Mouse (Mus musculus): ENCODE results near the gene Filip1l. TPM values are rescaled to one million over a fixed set of nuclear protein-coding genes. Genes with fewer than 3 reads are reported as not detected.

Gene Filip1l
- total and polyA plus RNA-seq, 2 experiments from 2014 or later, result 1.3 to 1.7 TPM

DNA sequence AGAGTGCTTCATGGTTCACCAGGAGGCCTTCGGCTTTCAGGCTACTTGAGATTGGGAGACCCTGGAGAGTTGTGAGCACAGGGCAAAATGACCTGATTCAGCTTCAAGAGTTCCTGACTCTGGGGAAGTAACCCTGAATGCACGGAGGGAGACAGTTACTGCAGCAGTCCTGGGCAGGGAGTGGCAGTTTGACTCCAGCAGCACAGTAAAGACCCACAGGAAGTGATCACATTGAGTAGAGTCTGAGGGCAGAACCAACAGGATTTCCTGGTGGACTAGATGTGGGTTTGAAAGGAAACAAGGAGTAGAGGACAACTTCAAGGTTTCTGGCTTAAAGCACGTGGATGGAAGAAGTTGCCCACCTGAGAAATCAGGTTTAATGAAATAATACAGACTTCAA is 81.7 kb downstream of the Filip1l start:
- Histone ChIP-seq H3K36me3 (ENCODE audit: insufficient read depth) (no peaks in the 10 kb centered on the region), H3K4me2 (ENCODE audit: low read depth) (no peak overlapping the region), H3K27me3 (ENCODE audit: insufficient read depth, low read length) (no peaks in the 10 kb centered on the region; the same call in 1 of the 2 replicates), H3K9ac (no peak overlapping the region), H3K4me1 (ENCODE audit: insufficient read depth) (0 out of 2 replicates have a peak, but pooled peaks cover 4% of the 10 kb centered on the region), H3K9me3 (ENCODE audit: low read length) (no peaks in the 10 kb centered on the region), H3K4me3 (ENCODE audit: low read depth, low read length) (no peak overlapping the region), H3K27ac (ENCODE audit: low read depth, low read length) (no peak overlapping the region)
- TF ChIP-seq CTCF (IDR thresholded peaks at IDR 0.05; ENCODE audit: low read depth), result no peak
- DNase-seq (no peak), ATAC-seq (no peak)
- 88% methylated on average over 3 of the region's 3 CpGs for WGBS

GRCm38 (mm10) chr16:57437523-57438287 is 84.8 kb downstream of the Filip1l start:
- no peak overlapping the region for H3K27ac ChIP-seq (ENCODE audit: low read depth, low read length)
- ATAC-seq, result peak; percentile 81
- WGBS, result 35% methylated on average over 11 of the region's 11 CpGs
- H3K36me3 ChIP-seq (ENCODE audit: insufficient read depth), result no peaks in the 10 kb centered on the region
- H3K4me2 ChIP-seq (ENCODE audit: low read depth), result 0 out of 2 replicates have a peak overlapping the region, but pooled peaks have one; percentile 3
- H3K27me3 ChIP-seq (ENCODE audit: insufficient read depth, low read length), result peaks cover 3% of the 10 kb centered on the region; the same call in 1 of the 2 replicates
- H3K4me3 ChIP-seq (ENCODE audit: low read depth, low read length), result no peak overlapping the region
- TF ChIP-seq CTCF (IDR thresholded peaks at IDR 0.05; ENCODE audit: low read depth), result no peak
- 0 out of 2 replicates have a peak, but pooled peaks cover 4% of the 10 kb centered on the region for H3K4me1 ChIP-seq (ENCODE audit: insufficient read depth)
- no peaks in the 10 kb centered on the region for H3K9me3 ChIP-seq (ENCODE audit: low read length)
- DNase-seq, result peak; percentile 20
- no peak overlapping the region for H3K9ac ChIP-seq

DNA sequence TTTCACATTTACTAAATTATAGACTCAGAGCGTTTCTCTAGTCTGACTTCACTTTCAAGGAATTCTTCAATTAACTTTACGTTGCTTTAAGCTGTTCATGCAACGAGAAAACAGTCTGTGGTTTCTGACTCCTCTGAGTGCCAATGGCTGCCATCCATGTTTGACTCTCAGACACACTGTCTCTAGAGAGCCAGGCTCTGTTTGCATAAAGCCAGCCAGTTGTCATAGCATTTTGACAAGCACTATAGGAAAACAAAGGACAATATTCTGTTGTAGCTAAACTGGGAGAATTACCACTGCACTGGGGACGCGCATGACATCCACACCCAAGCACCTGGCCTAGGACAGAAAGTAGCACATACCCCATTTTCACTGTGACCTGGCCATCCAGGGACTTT is 85.4 kb downstream of the Filip1l start:
- H3K4me2 ChIP-seq (ENCODE audit: low read depth), result 0 out of 2 replicates have a peak overlapping the region, but pooled peaks have one; percentile 3
- no peaks in the 10 kb centered on the region for H3K9me3 ChIP-seq (ENCODE audit: low read length)
- H3K4me1 ChIP-seq (ENCODE audit: insufficient read depth), result 0 out of 2 replicates have a peak, but pooled peaks cover 4% of the 10 kb centered on the region
- 0 out of 2 replicates have a peak, but pooled peaks cover 3% of the 10 kb centered on the region for H3K27me3 ChIP-seq (ENCODE audit: insufficient read depth, low read length)
- ATAC-seq, result peak; percentile 89
- H3K4me3 ChIP-seq (ENCODE audit: low read depth, low read length), result no peak overlapping the region
- WGBS, result 22% methylated on average over 5 of the region's 5 CpGs
- DNase-seq, result peak; percentile 77
- no peaks in the 10 kb centered on the region for H3K36me3 ChIP-seq (ENCODE audit: insufficient read depth)
- H3K27ac ChIP-seq (ENCODE audit: low read depth, low read length), result no peak overlapping the region
- no peak overlapping the region for H3K9ac ChIP-seq
- TF ChIP-seq CTCF (IDR thresholded peaks at IDR 0.05; ENCODE audit: low read depth), result no peak

DNA sequence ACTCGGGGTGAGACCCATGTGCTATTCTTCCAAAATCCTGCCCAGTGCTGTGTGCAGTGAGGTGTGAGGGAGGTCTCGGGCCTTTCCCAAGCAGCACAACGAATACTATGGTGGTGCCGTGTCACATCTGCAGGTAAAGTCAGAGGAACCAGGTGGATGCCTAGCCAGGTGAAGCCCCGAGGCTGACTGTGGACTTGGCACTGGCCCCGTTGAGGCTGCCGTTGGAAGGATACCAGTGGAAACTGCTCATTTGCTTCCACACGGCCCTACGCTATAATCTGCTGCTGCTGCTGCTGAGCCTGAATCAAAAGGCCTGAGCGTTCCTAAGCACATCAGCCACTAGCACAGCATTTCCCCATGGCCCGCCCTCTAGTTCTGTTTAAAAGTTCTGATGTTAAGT is 86.3 kb downstream of the Filip1l start:
- Histone ChIP-seq H3K4me2 (ENCODE audit: low read depth) (no peak overlapping the region), H3K4me1 (ENCODE audit: insufficient read depth) (0 out of 2 replicates have a peak, but pooled peaks cover 4% of the 10 kb centered on the region), H3K4me3 (ENCODE audit: low read depth, low read length) (no peak overlapping the region), H3K9me3 (ENCODE audit: low read length) (no peaks in the 10 kb centered on the region), H3K27ac (ENCODE audit: low read depth, low read length) (no peak overlapping the region), H3K27me3 (ENCODE audit: insufficient read depth, low read length) (0 out of 2 replicates have a peak, but pooled peaks cover 3% of the 10 kb centered on the region), H3K9ac (no peak overlapping the region), H3K36me3 (ENCODE audit: insufficient read depth) (no peaks in the 10 kb centered on the region)
- TF ChIP-seq CTCF (IDR thresholded peaks at IDR 0.05; ENCODE audit: low read depth), result no peak
- no peak for ATAC-seq
- no peak for DNase-seq
- 67% methylated on average over 11 of the region's 11 CpGs for WGBS

GRCm38 (mm10) chr16:57440706-57441437 is 88.0 kb downstream of the Filip1l start:
- 63% methylated on average over 10 of the region's 10 CpGs for WGBS
- ATAC-seq, result no peak

DNA sequence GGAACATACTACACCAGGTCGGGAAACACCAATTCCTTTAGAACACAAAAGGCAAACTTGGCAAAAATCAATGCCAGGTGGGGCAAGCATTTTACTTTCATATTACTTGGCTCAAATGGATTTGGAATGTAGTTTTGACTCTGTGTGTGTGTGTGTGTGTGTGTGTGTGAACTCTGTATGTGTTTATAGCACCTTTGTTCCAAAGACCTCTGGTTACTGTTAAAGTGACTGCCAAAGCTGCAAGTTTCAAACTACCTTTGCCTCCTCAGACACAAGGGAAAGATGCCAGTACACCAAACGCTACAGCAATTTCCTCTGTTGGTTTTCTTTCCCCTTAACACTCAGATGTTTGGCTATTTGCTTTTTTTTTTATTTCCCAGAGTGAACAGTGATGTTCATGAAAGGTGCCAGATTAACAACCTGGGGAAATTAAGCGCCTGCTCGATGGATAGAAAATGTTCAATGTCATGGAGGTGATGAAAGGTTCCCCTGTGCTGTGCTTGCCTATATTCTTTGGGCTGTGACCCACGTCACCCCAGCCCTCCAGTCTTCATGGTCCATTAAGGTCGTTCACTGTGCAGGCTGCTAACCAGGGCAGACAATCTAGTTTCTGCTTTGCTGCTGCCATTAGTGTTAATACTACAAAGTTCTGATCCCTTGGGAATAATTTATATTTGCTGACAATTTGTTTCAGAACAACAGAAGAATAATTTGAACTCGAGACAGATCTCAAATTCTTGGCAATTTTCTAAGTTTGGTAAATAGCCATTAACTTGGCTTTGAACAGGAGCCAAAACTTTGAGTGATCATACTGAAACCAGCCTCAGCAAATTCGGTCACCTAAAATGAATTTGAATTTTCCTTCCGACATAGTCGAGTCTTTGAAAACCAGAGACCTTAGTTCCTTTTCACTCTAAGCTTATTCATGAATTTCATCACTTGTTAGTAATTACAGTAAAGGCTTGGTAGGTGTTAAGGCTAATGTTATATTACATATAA is 92.5 kb downstream of the Filip1l start:
- no peak overlapping the region for H3K9ac ChIP-seq
- no peak overlapping the region for H3K4me3 ChIP-seq (ENCODE audit: low read depth, low read length)
- ATAC-seq (no peak), DNase-seq (no peak)
- H3K9me3 ChIP-seq (ENCODE audit: low read length), result no peaks in the 10 kb centered on the region
- 0 out of 2 replicates have a peak, but pooled peaks cover 3% of the 10 kb centered on the region for H3K27me3 ChIP-seq (ENCODE audit: insufficient read depth, low read length)
- H3K27ac ChIP-seq (ENCODE audit: low read depth, low read length), result no peak overlapping the region
- H3K36me3 ChIP-seq (ENCODE audit: insufficient read depth), result no peaks in the 10 kb centered on the region
- no peak for TF ChIP-seq CTCF (IDR thresholded peaks at IDR 0.05; ENCODE audit: low read depth)
- no peak overlapping the region for H3K4me2 ChIP-seq (ENCODE audit: low read depth)
- no peaks in the 10 kb centered on the region for H3K4me1 ChIP-seq (ENCODE audit: insufficient read depth)
- 74% methylated on average over 10 of the region's 10 CpGs for WGBS

More at GRCm38 (mm10) chr16:57440706-57441437, 88.0 kb downstream of the Filip1l start:
- Histone ChIP-seq H3K4me1 (ENCODE audit: insufficient read depth) (0 out of 2 replicates have a peak, but pooled peaks cover 4% of the 10 kb centered on the region), H3K9me3 (ENCODE audit: low read length) (no peaks in the 10 kb centered on the region), H3K27ac (ENCODE audit: low read depth, low read length) (no peak overlapping the region), H3K9ac (no peak overlapping the region), H3K4me3 (ENCODE audit: low read depth, low read length) (no peak overlapping the region), H3K4me2 (ENCODE audit: low read depth) (no peak overlapping the region), H3K27me3 (ENCODE audit: insufficient read depth, low read length) (0 out of 2 replicates have a peak, but pooled peaks cover 3% of the 10 kb centered on the region), H3K36me3 (ENCODE audit: insufficient read depth) (no peaks in the 10 kb centered on the region)
- DNase-seq, result no peak
- no peak for TF ChIP-seq CTCF (IDR thresholded peaks at IDR 0.05; ENCODE audit: low read depth)
